Mouse (Mus musculus): Measurements from ENCODE around the gene Thrb.

The Thrb gene

GRCm38 (mm10) chr14:17713297-17713904 is 53.3 kb downstream of the Thrb start:
- CTCF ChIA-PET, result no interaction called here

GRCm38 (mm10) chr14:17719494-17719893 is 59.4 kb downstream of the Thrb start:
- CTCF ChIA-PET, result no interaction called here

GRCm38 (mm10) chr14:17722824-17723445 is 62.9 kb downstream of the Thrb start:
- CTCF ChIA-PET, result no interaction called here

- CTCF ChIA-PET, result no interaction called here
Observed at GRCm38 (mm10) chr14:17724577-17724976, 64.5 kb downstream of the Thrb start.

GRCm38 (mm10) chr14:17726906-17727305 is 66.8 kb downstream of the Thrb start:
- CTCF ChIA-PET, result no interaction called here

GRCm38 (mm10) chr14:17727878-17728277 is 67.8 kb downstream of the Thrb start:
- CTCF ChIA-PET, result no interaction called here

- CTCF ChIA-PET, result no interaction called here
Observed at GRCm38 (mm10) chr14:17728889-17729288, 68.8 kb downstream of the Thrb start.

- CTCF ChIA-PET, result no interaction called here
Observed at GRCm38 (mm10) chr14:17731020-17731419, 71.0 kb downstream of the Thrb start.

- CTCF ChIA-PET, result no interaction called here
Observed at GRCm38 (mm10) chr14:17733077-17733778, 73.2 kb downstream of the Thrb start.

- CTCF ChIA-PET, result no interaction called here
Observed at GRCm38 (mm10) chr14:17733779-17734137, 73.7 kb downstream of the Thrb start.

GRCm38 (mm10) chr14:17735440-17735839 is 75.4 kb downstream of the Thrb start:
- CTCF ChIA-PET, result no interaction called here

- CTCF ChIA-PET, result no interaction called here
Observed at GRCm38 (mm10) chr14:17740903-17741302, 80.8 kb downstream of the Thrb start.

- CTCF ChIA-PET, result no interaction called here
Observed at GRCm38 (mm10) chr14:17742264-17742663, 82.2 kb downstream of the Thrb start.

- CTCF ChIA-PET, result no interaction called here
Observed at GRCm38 (mm10) chr14:17742902-17743712, 83.0 kb downstream of the Thrb start.

- CTCF ChIA-PET, result no interaction called here
Observed at GRCm38 (mm10) chr14:17743713-17744158, 83.7 kb downstream of the Thrb start.

GRCm38 (mm10) chr14:17747922-17748321 is 87.9 kb downstream of the Thrb start:
- CTCF ChIA-PET, result no interaction called here

GRCm38 (mm10) chr14:17748945-17749344 is 88.9 kb downstream of the Thrb start:
- CTCF ChIA-PET, result no interaction called here

GRCm38 (mm10) chr14:17751911-17752310 is 91.8 kb downstream of the Thrb start:
- CTCF ChIA-PET, result interaction anchor here (0.5 kb wide), 1 partner anchor 306 kb away, joined by 3 read pairs; no protein-coding TSS in a partner anchor

- CTCF ChIA-PET, result no interaction called here
Observed at GRCm38 (mm10) chr14:17753429-17753828, 93.4 kb downstream of the Thrb start.

GRCm38 (mm10) chr14:17756732-17757131 is 96.7 kb downstream of the Thrb start:
- CTCF ChIA-PET, result no interaction called here

- CTCF ChIA-PET, result interaction anchor here (0.6 kb wide), 1 partner anchor 49 kb away, joined by 6 read pairs; no protein-coding TSS in a partner anchor
Observed at GRCm38 (mm10) chr14:17767987-17768386, 107.9 kb downstream of the Thrb start.

- CTCF ChIA-PET, result no interaction called here
Observed at GRCm38 (mm10) chr14:17774404-17774803, 114.3 kb downstream of the Thrb start.
